Comparison of ENCODE assay signal across 24 mouse cellular contexts in genomic region chr5:65776907-65777306, GRCm38 (mm10). TPM values are rescaled to one million over a fixed set of nuclear protein-coding genes. Genes with fewer than 3 reads are reported as not detected.
A peak's percentile ranks its signal among the peaks of the same experiment; 100 is the strongest.
DNase-seq lines count a peak whose midpoint lies in the region; ATAC-seq and TF ChIP-seq lines count a peak whose summit lies in the region.
"Had no signal": no experiment of that assay in that cellular context is flagged by ENCODE, and none has a peak within 500 bp of the region (broad histone marks: within the 10 kb centered on the region; RNA-seq: fewer than 3 reads in every experiment).

No protein-coding gene starts in this region.

- no peak for TF ChIP-seq CTCF in kidney, adult 2 months (conservative IDR thresholded peaks at IDR 0.05; ENCODE audit: insufficient read depth, insufficient read length, low read depth, low read length)

- H3K4me3 ChIP-seq in embryonic facial prominence, embryonic 13.5 days, result no peak overlapping the region
- no peak overlapping the region for H3K4me3 ChIP-seq in embryonic facial prominence, embryonic 10.5 days
- H3K4me3 ChIP-seq in kidney, adult 2 months (ENCODE audit: insufficient read depth, low read depth, low read length), result no peak overlapping the region
- H3K4me3 ChIP-seq in kidney, embryonic 16.5 days (ENCODE audit: low read length), result no peak overlapping the region
- H3K4me3 ChIP-seq in liver, embryonic 13.5 days (replicated peaks), result no peak overlapping the region
- no peak overlapping the region for H3K4me3 ChIP-seq in midbrain, embryonic 10.5 days
- H3K4me3 ChIP-seq in midbrain, embryonic 11.5 days (ENCODE audit: low read depth, low read length), result no peak overlapping the region
- H3K4me3 ChIP-seq: forebrain, embryonic 13.5 days; forebrain, embryonic 15.5 days had no signal

- H3K27me3 ChIP-seq in embryonic facial prominence, embryonic 13.5 days, result no peaks in the 10 kb centered on the region
- H3K27me3 ChIP-seq in embryonic facial prominence, embryonic 10.5 days (replicated peaks; ENCODE audit: low read depth, poor library complexity, severe bottlenecking), result no peaks in the 10 kb centered on the region
- no peaks in the 10 kb centered on the region for H3K27me3 ChIP-seq in kidney, adult 2 months (replicated peaks; ENCODE audit: control insufficient read depth, insufficient read depth, low read length)
- H3K27me3 ChIP-seq in kidney, embryonic 16.5 days (ENCODE audit: insufficient read depth, low read length), result no peaks in the 10 kb centered on the region
- H3K27me3 ChIP-seq in liver, embryonic 13.5 days, result no peaks in the 10 kb centered on the region
- H3K27me3 ChIP-seq in midbrain, embryonic 10.5 days (ENCODE audit: low read depth, poor library complexity, severe bottlenecking), result no peaks in the 10 kb centered on the region
- H3K27me3 ChIP-seq in midbrain, embryonic 11.5 days (ENCODE audit: control insufficient read depth, insufficient read depth, low read length), result no peaks in the 10 kb centered on the region
- H3K27me3 ChIP-seq: CH12.LX; forebrain, embryonic 13.5 days; forebrain, embryonic 15.5 days; Patski had no signal

- no peak overlapping the region for H3K4me2 ChIP-seq in embryonic facial prominence, embryonic 13.5 days
- H3K4me2 ChIP-seq in kidney, embryonic 16.5 days (replicated peaks; ENCODE audit: low read depth, low read length), result no peak overlapping the region
- no peak overlapping the region for H3K4me2 ChIP-seq in liver, embryonic 13.5 days
- H3K4me2 ChIP-seq in midbrain, embryonic 11.5 days, result no peak overlapping the region
- H3K4me2 ChIP-seq: forebrain, embryonic 13.5 days; forebrain, embryonic 15.5 days had no signal

- WGBS in embryonic facial prominence, embryonic 13.5 days, result 93% methylated on average over 3 of the region's 3 CpGs
- 97% methylated on average over 3 of the region's 3 CpGs for WGBS in embryonic facial prominence, embryonic 10.5 days
- 65% methylated on average over 3 of the region's 3 CpGs for WGBS in kidney, adult 2 months
- WGBS in kidney, embryonic 16.5 days, result 70% methylated on average over 3 of the region's 3 CpGs
- WGBS in liver, embryonic 13.5 days (ENCODE audit: insufficient replicate concordance), result 93% methylated on average over 3 of the region's 3 CpGs
- 93% methylated on average over 3 of the region's 3 CpGs for WGBS in midbrain, embryonic 10.5 days
- 95% methylated on average over 3 of the region's 3 CpGs for WGBS in midbrain, embryonic 11.5 days

- 0 out of 2 replicates have a peak, but pooled peaks have one; percentile 20 for ATAC-seq in embryonic facial prominence, embryonic 13.5 days (ENCODE audit: insufficient number of reproducible peaks, insufficient read depth, low FRiP score, low TSS enrichment, low read depth)
- no peak for ATAC-seq in kidney, embryonic 16.5 days (ENCODE audit: low FRiP score, low TSS enrichment)
- 0 out of 2 replicates have a peak, but pooled peaks have one; percentile 15 for ATAC-seq in liver, embryonic 13.5 days (ENCODE audit: low read depth)
- no peak for ATAC-seq in midbrain, embryonic 11.5 days (ENCODE audit: low FRiP score)
- ATAC-seq: activated CD4-positive, CD25-positive, alpha-beta regulatory T cell, adult 4 months; CD4-positive, CD25-positive, alpha-beta regulatory T cell, adult 4 months; forebrain, embryonic 13.5 days; forebrain, embryonic 15.5 days; Patski had no signal

- peaks cover 49% of the 10 kb centered on the region for H3K36me3 ChIP-seq in embryonic facial prominence, embryonic 13.5 days
- H3K36me3 ChIP-seq in embryonic facial prominence, embryonic 10.5 days (replicated peaks), result peaks cover 92% of the 10 kb centered on the region
- H3K36me3 ChIP-seq in kidney, adult 2 months (ENCODE audit: control insufficient read depth, insufficient read depth, low read length), result no peaks in the 10 kb centered on the region
- H3K36me3 ChIP-seq in kidney, embryonic 16.5 days (ENCODE audit: insufficient read depth, low read length), result peaks cover 32% of the 10 kb centered on the region
- peaks cover 48% of the 10 kb centered on the region for H3K36me3 ChIP-seq in liver, embryonic 13.5 days
- H3K36me3 ChIP-seq in midbrain, embryonic 10.5 days, result peaks cover 83% of the 10 kb centered on the region
- H3K36me3 ChIP-seq in midbrain, embryonic 11.5 days (ENCODE audit: control insufficient read depth, insufficient read depth, low read length), result peaks cover 2% of the 10 kb centered on the region; the same call in 1 of the 2 replicates

- TF ChIP-seq POLR2A in kidney, adult 2 months (IDR thresholded peaks at IDR 0.05; ENCODE audit: low read depth, low read length), result no peak

- no peak overlapping the region for H3K9ac ChIP-seq in embryonic facial prominence, embryonic 13.5 days
- no peak overlapping the region for H3K9ac ChIP-seq in kidney, embryonic 16.5 days (replicated peaks; ENCODE audit: low read length)
- H3K9ac ChIP-seq in liver, embryonic 13.5 days, result no peak overlapping the region
- no peak overlapping the region for H3K9ac ChIP-seq in midbrain, embryonic 11.5 days (ENCODE audit: low read length)
- H3K9ac ChIP-seq: forebrain, embryonic 13.5 days; forebrain, embryonic 15.5 days had no signal

- no peaks in the 10 kb centered on the region for H3K4me1 ChIP-seq in embryonic facial prominence, embryonic 13.5 days
- no peaks in the 10 kb centered on the region for H3K4me1 ChIP-seq in embryonic facial prominence, embryonic 10.5 days
- no peaks in the 10 kb centered on the region for H3K4me1 ChIP-seq in kidney, adult 2 months (ENCODE audit: control insufficient read depth, insufficient read depth, low read length)
- no peaks in the 10 kb centered on the region for H3K4me1 ChIP-seq in kidney, embryonic 16.5 days (ENCODE audit: insufficient read depth, low read length)
- no peaks in the 10 kb centered on the region for H3K4me1 ChIP-seq in liver, embryonic 13.5 days (replicated peaks)
- peaks cover 15% of the 10 kb centered on the region for H3K4me1 ChIP-seq in midbrain, embryonic 10.5 days
- H3K4me1 ChIP-seq in midbrain, embryonic 11.5 days (ENCODE audit: control insufficient read depth, insufficient read depth, low read length), result peaks cover 6% of the 10 kb centered on the region; the same call in 1 of the 2 replicates

- no peaks in the 10 kb centered on the region for H3K9me3 ChIP-seq in embryonic facial prominence, embryonic 13.5 days
- H3K9me3 ChIP-seq in embryonic facial prominence, embryonic 10.5 days, result no peaks in the 10 kb centered on the region
- no peaks in the 10 kb centered on the region for H3K9me3 ChIP-seq in kidney, embryonic 16.5 days (ENCODE audit: low read length)
- H3K9me3 ChIP-seq in liver, embryonic 13.5 days (replicated peaks), result no peaks in the 10 kb centered on the region
- no peaks in the 10 kb centered on the region for H3K9me3 ChIP-seq in midbrain, embryonic 10.5 days (replicated peaks)
- no peaks in the 10 kb centered on the region for H3K9me3 ChIP-seq in midbrain, embryonic 11.5 days (ENCODE audit: control insufficient read depth, low read length)
- H3K9me3 ChIP-seq: forebrain, embryonic 13.5 days; forebrain, embryonic 15.5 days; G1E had no signal

- DNase-seq in embryonic facial prominence, embryonic 10.5 days (ENCODE audit: low spot score), result no peak
- DNase-seq in kidney, adult 2 months, result peak; percentile 21
- DNase-seq in liver, embryonic 13.5 days, result no peak
- no peak for DNase-seq in liver
- DNase-seq in midbrain, embryonic 10.5 days (ENCODE audit: low spot score), result peak; percentile 10
- DNase-seq in midbrain, embryonic 11.5 days (ENCODE audit: low spot score, missing footprints), result no peak
- DNase-seq: adrenal gland, adult 8-10 months; adrenal gland, postnatal 14 days; adrenal gland, postnatal 36 days; B cell, adult 2 months; cerebellum, adult 11-12 months; cerebellum, adult 2 months; cerebellum, adult 9-10 months; cerebellum, postnatal 10 days; cerebellum, postnatal 25 days had no signal

- H3K27ac ChIP-seq in embryonic facial prominence, embryonic 13.5 days, result no peak overlapping the region
- no peak overlapping the region for H3K27ac ChIP-seq in embryonic facial prominence, embryonic 10.5 days (replicated peaks)
- H3K27ac ChIP-seq in kidney, adult 2 months (ENCODE audit: insufficient read depth, low read depth, low read length), result no peak overlapping the region
- no peak overlapping the region for H3K27ac ChIP-seq in kidney, embryonic 16.5 days (ENCODE audit: low read length)
- H3K27ac ChIP-seq in liver, embryonic 13.5 days, result no peak overlapping the region
- H3K27ac ChIP-seq in midbrain, embryonic 10.5 days (replicated peaks), result no peak overlapping the region
- no peak overlapping the region for H3K27ac ChIP-seq in midbrain, embryonic 11.5 days (ENCODE audit: low read depth, low read length)
- H3K27ac ChIP-seq: forebrain, embryonic 13.5 days; forebrain, embryonic 15.5 days had no signal

RNA-seq across cellular contexts. Expression of gene N4bp2, which starts 13.6 kb away (rescaled TPM):
- polyA plus RNA-seq in embryonic facial prominence, embryonic 13.5 days (2015; fragmentation: Nextera tagmentation; extraction: Ambion mirVana), result 33.5 and 34.2 TPM in 2 replicates
- 37.0 and 37.5 TPM in 2 replicates for polyA plus RNA-seq in embryonic facial prominence, embryonic 10.5 days (2016; fragmentation: Nextera tagmentation; extraction: Ambion mirVana)
- 3.8 TPM in 2 replicates for polyA plus RNA-seq in kidney, adult 2 months (2012; rRNA removed)
- 18.8 and 24.3 TPM in 2 replicates for polyA plus RNA-seq in kidney, embryonic 16.5 days (2015; fragmentation: Nextera tagmentation; extraction: Ambion mirVana)
- polyA plus RNA-seq in liver, embryonic 13.5 days (2015; fragmentation: Nextera tagmentation; extraction: Ambion mirVana), result 9.6 and 11.5 TPM in 2 replicates
- 30.4 and 33.3 TPM in 2 replicates for polyA plus RNA-seq in midbrain, embryonic 10.5 days (2016; fragmentation: Nextera tagmentation; extraction: Ambion mirVana)
- 40.1 and 43.1 TPM in 2 replicates for polyA plus RNA-seq in midbrain, embryonic 11.5 days (2014; fragmentation: Nextera tagmentation; extraction: Ambion mirVana)

Comparison
In these comparisons a context has a peak if more than half of its experiments do, and no peak if none do; other contexts are left out.
1. DNase-seq: peak in kidney, adult 2 months (single experiment) and midbrain, embryonic 10.5 days (single experiment); none in embryonic facial prominence, embryonic 10.5 days (single experiment), liver, embryonic 13.5 days (single experiment), liver (single experiment) and midbrain, embryonic 11.5 days (single experiment).
2. ATAC-seq: peak in embryonic facial prominence, embryonic 13.5 days (single experiment) and liver, embryonic 13.5 days (single experiment); none in kidney, embryonic 16.5 days (single experiment) and midbrain, embryonic 11.5 days (single experiment).